Mouse (Mus musculus) hindbrain, embryonic 16.5 days (tissue): Measurements from ENCODE around the gene Nav2. TPM values are rescaled to one million over a fixed set of nuclear protein-coding genes. Genes with fewer than 3 reads are reported as not detected.

Source experiments
- ATAC-seq: fragments of 200-750 bp; cut with Nextera tagmentation; 2 replicates; pipeline ENCODE4 v1.8.0; 2017; ENCODE audit warnings: moderate TSS enrichment, moderate library complexity
- H3K27ac ChIP-seq: fragments of 300-500 bp; sonication (generic); 2 replicates; pipeline ENCODE4 v1.5.1; 2014; ENCODE audit warnings: low read depth, mild to moderate bottlenecking, control low read depth, low read length, moderate library complexity
- H3K27me3 ChIP-seq: fragments of 300-500 bp; sonication (generic); replicated peaks from 2 replicates; pipeline ENCODE4 v1.6.1; 2014; ENCODE audit warnings: low read length; ENCODE audit not compliant: control insufficient read depth, insufficient read depth
- H3K36me3 ChIP-seq: fragments of 300-500 bp; sonication (generic); 2 replicates; pipeline ENCODE4 v1.6.1; 2014; ENCODE audit warnings: mild to moderate bottlenecking, low read length, moderate library complexity, mixed read lengths; ENCODE audit not compliant: control insufficient read depth, insufficient read depth
- H3K4me1 ChIP-seq: fragments of 300-500 bp; sonication (generic); 2 replicates; pipeline ENCODE4 v1.6.1; 2014; ENCODE audit warnings: low read depth, low read length; ENCODE audit not compliant: control insufficient read depth, insufficient read depth
- H3K4me2 ChIP-seq: fragments of 300-500 bp; sonication (generic); 2 replicates; pipeline ENCODE4 v1.6.1; 2014; ENCODE audit warnings: mild to moderate bottlenecking, low read length, control low read depth, moderate library complexity
- H3K4me3 ChIP-seq: fragments of 300-500 bp; sonication (generic); 2 replicates; pipeline ENCODE4 v1.5.1; 2014; ENCODE audit warnings: mild to moderate bottlenecking, low read length, control low read depth, moderate library complexity
- H3K9ac ChIP-seq: fragments of 300-500 bp; sonication (generic); 2 replicates; pipeline ENCODE4 v1.6.1; 2014; ENCODE audit warnings: low read depth, mild to moderate bottlenecking, control low read depth, low read length, moderate library complexity
- H3K9me3 ChIP-seq: fragments of 300-500 bp; sonication (generic); 2 replicates; pipeline ENCODE4 v1.6.1; 2014; ENCODE audit warnings: mild to moderate bottlenecking, low read length, moderate library complexity; ENCODE audit not compliant: control insufficient read depth
- WGBS: fragments of 180-500 bp; shearing (Covaris S2); extraction: QIAGEN DNeasy Blood & Tissue Kit; methylation state at CpG from one replicate; pipeline ENCODE4 v1.1.7; 2014; 5-methylcytosine and 5-hydroxymethylcytosine counted together
- polyA plus RNA-seq: library from polyadenylated mRNA; unstranded; fragments of >200 nt; fragmentation: Nextera tagmentation; extraction: Ambion mirVana; gene quantifications from 2 replicates; pipeline ENCODE4 v1.2.1, GENCODE M21; 2015

Nav2 gene
- polyA plus RNA-seq, 1 experiment from 2014 or later = 27.9 TPM

- peaks cover 11% of the 10 kb centered on the region for H3K4me1 ChIP-seq
- H3K27ac ChIP-seq = no peak overlapping the region
- H3K27me3 ChIP-seq = no peaks in the 10 kb centered on the region
- H3K9ac ChIP-seq = no peak overlapping the region
- H3K9me3 ChIP-seq = no peaks in the 10 kb centered on the region
- WGBS = 37% methylated on average over 4 of the region's 4 CpGs
- ATAC-seq = no peak
- no peak overlapping the region for H3K4me3 ChIP-seq
- H3K4me2 ChIP-seq = no peak overlapping the region
- no peaks in the 10 kb centered on the region for H3K36me3 ChIP-seq
These were observed 133.0 kb downstream of the Nav2 start for GRCm38 (mm10) chr7:49041334-49042070.

- peaks cover 27% of the 10 kb centered on the region for H3K4me1 ChIP-seq
- H3K9ac ChIP-seq = no peak overlapping the region
- no peak for ATAC-seq
- H3K36me3 ChIP-seq = no peaks in the 10 kb centered on the region
- no peaks in the 10 kb centered on the region for H3K27me3 ChIP-seq
- no peak overlapping the region for H3K27ac ChIP-seq
- H3K9me3 ChIP-seq = no peaks in the 10 kb centered on the region
- no peak overlapping the region for H3K4me2 ChIP-seq
- WGBS = 46% methylated on average over 6 of the region's 6 CpGs
- H3K4me3 ChIP-seq = no peak overlapping the region
These were observed 137.2 kb downstream of the Nav2 start for GRCm38 (mm10) chr7:49045499-49046346.

GRCm38 (mm10) chr7:49046347-49046989 lies 138.0 kb downstream of the Nav2 start:
- H3K27me3 ChIP-seq = no peaks in the 10 kb centered on the region
- no peak overlapping the region for H3K4me3 ChIP-seq
- no peak overlapping the region for H3K9ac ChIP-seq
- H3K4me2 ChIP-seq = no peak overlapping the region
- 25% methylated on average over 6 of the region's 6 CpGs for WGBS
- H3K9me3 ChIP-seq = no peaks in the 10 kb centered on the region
- no peak for ATAC-seq
- H3K4me1 ChIP-seq = peaks cover 27% of the 10 kb centered on the region
- H3K36me3 ChIP-seq = no peaks in the 10 kb centered on the region
- H3K27ac ChIP-seq = no peak overlapping the region

GRCm38 (mm10) chr7:49047336-49047735 lies 138.8 kb downstream of the Nav2 start:
- WGBS = 53% methylated on average over 8 of the region's 8 CpGs
- no peak for ATAC-seq
- Histone ChIP-seq H3K36me3 (no peaks in the 10 kb centered on the region), H3K9me3 (no peaks in the 10 kb centered on the region), H3K4me2 (no peak overlapping the region), H3K9ac (no peak overlapping the region), H3K4me1 (peaks cover 27% of the 10 kb centered on the region), H3K27me3 (no peaks in the 10 kb centered on the region), H3K4me3 (no peak overlapping the region), H3K27ac (no peak overlapping the region)

- no peak overlapping the region for H3K9ac ChIP-seq
- H3K9me3 ChIP-seq = no peaks in the 10 kb centered on the region
- no peak overlapping the region for H3K27ac ChIP-seq
- no peaks in the 10 kb centered on the region for H3K27me3 ChIP-seq
- no peak overlapping the region for H3K4me2 ChIP-seq
- peaks cover 17% of the 10 kb centered on the region for H3K4me1 ChIP-seq
- no peak overlapping the region for H3K4me3 ChIP-seq
- no peaks in the 10 kb centered on the region for H3K36me3 ChIP-seq
- 53% methylated on average over 9 of the region's 9 CpGs for WGBS
- peak; percentile 55 for ATAC-seq
These were observed 144.5 kb downstream of the Nav2 start for GRCm38 (mm10) chr7:49052871-49053618.

GRCm38 (mm10) chr7:49055273-49055672 lies 146.8 kb downstream of the Nav2 start:
- Histone ChIP-seq H3K9ac (no peak overlapping the region), H3K4me1 (peaks cover 11% of the 10 kb centered on the region)

GRCm38 (mm10) chr7:49058304-49059012 lies 149.9 kb downstream of the Nav2 start:
- H3K36me3 ChIP-seq = no peaks in the 10 kb centered on the region
- no peaks in the 10 kb centered on the region for H3K27me3 ChIP-seq
- peaks cover 4% of the 10 kb centered on the region for H3K4me1 ChIP-seq
- H3K9me3 ChIP-seq = no peaks in the 10 kb centered on the region
- ATAC-seq = no peak
- no peak overlapping the region for H3K27ac ChIP-seq
- H3K4me3 ChIP-seq = no peak overlapping the region
- H3K4me2 ChIP-seq = no peak overlapping the region
- WGBS = 76% methylated on average over 8 of the region's 8 CpGs
- H3K9ac ChIP-seq = no peak overlapping the region

More at GRCm38 (mm10) chr7:49055273-49055672, 146.8 kb downstream of the Nav2 start:
- no peaks in the 10 kb centered on the region for H3K9me3 ChIP-seq
- no peaks in the 10 kb centered on the region for H3K36me3 ChIP-seq
- peak; percentile 73 for ATAC-seq
- H3K27me3 ChIP-seq = no peaks in the 10 kb centered on the region
- H3K4me2 ChIP-seq = no peak overlapping the region
- WGBS = 45% methylated on average over 10 of the region's 10 CpGs
- H3K27ac ChIP-seq = no peak overlapping the region
- H3K4me3 ChIP-seq = no peak overlapping the region

GRCm38 (mm10) chr7:49064792-49065521 lies 156.4 kb downstream of the Nav2 start:
- 46% methylated on average over 4 of the region's 4 CpGs for WGBS
- Histone ChIP-seq H3K9ac (no peak overlapping the region), H3K4me2 (no peak overlapping the region), H3K36me3 (no peaks in the 10 kb centered on the region), H3K4me3 (no peak overlapping the region), H3K27me3 (no peaks in the 10 kb centered on the region), H3K4me1 (peaks cover 29% of the 10 kb centered on the region), H3K27ac (no peak overlapping the region), H3K9me3 (no peaks in the 10 kb centered on the region)
- ATAC-seq = peak; percentile 65
